Mouse (Mus musculus) spleen, postnatal 36 days (tissue): ENCODE data around the gene Gdpd5.
"Not testable (repeated sequence)": the region's sequence is repeated elsewhere in the genome, so short reads cannot be mapped to it uniquely, and the experiment has no call there.

Experiments
- DNase-seq, 2 experiments: peaks; one replicate each; pipeline ENCODE4 v3.0.0; 2022; ENCODE audit warnings: low spot score in 2 of 2, mixed read lengths in 1 of 2

Gdpd5 gene

DNA sequence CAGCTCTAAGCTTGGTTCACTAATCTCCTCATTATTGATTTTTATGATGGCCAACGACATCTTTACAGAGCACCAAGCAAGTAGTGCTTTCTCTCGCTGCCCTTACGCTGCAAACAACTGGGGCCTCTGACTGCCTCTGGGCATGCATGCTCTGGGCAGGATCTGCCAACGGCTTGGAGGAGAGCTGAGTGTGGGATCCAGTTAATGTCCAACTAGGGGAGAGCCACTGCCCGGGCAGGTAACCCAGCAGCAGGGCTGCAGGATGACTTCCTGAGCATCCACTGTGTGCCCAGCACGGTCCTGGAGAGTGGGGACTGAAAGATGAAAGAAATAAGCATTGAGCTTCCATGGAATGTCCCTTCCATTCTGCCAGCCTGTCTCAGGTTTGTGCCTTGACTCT lies 14.5 kb upstream of the Gdpd5 start:
- no peak for DNase-seq

DNA sequence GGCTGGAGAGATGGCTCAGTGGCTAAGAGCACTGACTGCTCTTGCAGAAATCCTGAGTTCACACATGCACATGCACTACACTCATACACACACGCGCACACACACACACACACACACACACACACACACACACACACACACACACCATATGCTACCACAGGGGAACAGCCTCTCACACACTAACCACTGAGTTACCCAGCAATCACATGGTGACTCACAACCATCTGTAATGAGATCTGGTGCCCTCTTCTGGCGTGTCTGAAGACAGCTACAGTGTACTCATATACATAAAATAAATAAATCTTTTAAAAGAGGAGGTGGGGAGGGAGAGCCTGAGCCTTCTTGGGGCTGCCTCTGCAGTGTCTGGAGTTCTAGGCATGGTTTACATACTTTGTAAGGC lies 6.9 kb upstream of the Gdpd5 start:
- DNase-seq = not testable (repeated sequence)

DNA sequence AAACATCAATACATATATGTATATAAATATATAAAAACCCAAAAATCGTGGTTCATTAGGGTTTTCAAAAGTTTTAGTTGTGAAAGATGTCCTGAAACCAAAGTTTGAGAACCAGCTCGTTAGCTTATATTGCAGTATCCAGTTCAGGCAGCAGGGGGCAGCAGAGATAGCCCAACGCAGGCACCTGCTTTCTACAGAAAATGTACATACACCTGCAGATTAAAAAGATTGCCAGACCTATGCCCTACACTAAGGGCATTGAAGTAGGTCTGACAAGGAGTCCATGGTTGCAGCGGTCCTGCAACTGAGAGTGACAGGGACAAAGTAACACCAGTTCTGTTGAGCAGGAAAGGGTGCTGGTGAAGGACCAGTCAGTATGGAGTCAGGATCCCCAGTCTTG lies 5.8 kb upstream of the Gdpd5 start:
- DNase-seq = peak; percentile 59 to 60

DNA sequence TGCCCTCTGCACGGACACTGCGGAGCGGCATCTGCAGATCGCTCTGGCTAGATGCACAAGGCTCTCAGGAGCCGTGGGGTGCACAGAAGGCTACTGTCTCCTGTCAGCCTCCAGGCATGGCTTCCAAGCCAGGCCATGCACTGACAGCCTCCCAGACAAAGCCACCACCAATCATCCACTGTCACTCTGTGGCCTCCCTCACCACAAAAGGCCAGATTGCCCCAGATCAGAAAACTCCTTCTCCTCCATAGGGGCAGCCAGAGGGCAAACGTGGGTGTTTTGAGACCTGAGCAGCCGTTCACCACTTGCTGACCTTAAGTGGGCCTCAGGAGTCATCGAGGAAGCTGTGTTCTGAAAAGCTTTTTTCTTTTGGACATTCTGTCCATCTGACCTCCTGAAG lies 2.3 kb upstream of the Gdpd5 start:
- DNase-seq = no peak

DNA sequence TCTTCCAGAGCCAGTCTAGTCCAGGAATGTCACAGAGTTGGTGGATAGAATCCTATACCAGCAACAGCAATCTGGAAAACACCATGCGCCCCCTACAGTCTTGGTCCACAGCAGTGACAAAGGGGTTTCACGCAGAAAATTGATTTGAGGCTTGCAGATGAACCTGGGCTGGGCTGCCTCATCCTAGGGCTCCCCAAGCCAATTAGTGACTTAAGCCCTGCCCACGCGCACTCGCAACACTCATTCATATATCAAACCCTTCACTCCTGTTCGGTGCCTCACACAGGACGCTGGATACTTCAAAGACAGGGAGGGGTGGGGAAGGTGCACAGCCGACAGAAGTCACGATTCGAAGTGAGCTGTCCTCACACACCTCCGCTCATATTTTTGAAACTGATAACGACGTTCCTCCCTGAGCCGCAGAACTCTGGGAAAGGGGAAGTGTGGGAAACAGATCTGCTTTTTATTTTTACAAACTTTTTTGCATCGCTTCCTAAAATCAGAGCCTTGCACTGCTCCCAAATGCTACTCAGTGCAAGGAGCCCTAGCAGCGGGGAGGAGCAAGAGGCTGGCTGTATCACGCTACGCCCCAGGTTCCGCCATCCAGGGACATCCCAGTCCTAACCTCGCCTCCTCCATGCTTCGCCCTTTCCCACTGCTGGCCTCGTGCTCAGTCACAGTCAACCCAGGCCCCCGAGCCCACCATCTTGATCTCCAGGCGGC lies 562 bp upstream of the Gdpd5 start:
- no peak for DNase-seq

DNA sequence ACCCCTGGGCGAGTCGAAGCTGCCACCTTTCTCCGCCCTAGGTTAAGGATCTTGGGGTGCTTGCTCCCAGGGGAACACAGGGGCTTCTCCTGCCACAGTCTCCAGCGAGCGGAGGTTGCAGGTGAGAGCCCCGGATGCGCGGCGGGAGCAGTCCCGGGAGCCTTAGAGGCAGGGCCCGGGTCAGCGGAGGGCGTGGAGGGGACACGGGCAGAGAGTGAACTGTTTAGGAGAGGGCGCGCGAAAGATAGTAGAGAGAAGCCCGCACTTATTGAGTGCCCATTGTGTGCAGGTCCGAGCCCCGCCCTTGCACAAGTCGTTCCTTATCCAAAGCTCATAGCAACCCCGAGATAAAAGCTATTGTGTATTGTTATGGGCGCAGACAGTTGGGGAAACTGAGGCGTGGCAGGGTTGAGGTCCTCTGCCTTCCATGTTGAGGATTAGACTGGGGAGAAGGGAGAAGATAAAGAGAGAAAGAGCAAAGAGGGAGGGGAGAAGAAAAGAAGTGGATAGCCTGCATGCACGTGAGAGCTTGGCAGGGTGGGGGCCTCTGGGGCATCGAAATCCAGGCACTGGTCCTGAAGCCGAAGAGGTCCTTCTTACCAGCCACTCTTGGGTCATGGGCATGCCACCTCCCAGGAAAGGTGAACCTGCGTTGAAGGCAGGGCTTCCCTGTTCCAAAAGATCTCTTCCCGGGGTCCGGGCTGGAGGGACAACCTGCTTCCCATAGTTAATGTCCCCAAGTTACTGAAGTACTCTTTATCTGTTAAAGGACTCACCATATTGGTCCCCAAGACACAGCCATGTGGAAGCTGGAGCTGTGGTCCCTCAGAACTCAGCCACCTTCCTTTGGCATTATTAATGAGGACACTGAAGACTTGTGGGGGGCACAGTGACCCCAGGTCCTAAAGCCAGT lies 1.1 kb downstream of the Gdpd5 start:
- DNase-seq = no peak

DNA sequence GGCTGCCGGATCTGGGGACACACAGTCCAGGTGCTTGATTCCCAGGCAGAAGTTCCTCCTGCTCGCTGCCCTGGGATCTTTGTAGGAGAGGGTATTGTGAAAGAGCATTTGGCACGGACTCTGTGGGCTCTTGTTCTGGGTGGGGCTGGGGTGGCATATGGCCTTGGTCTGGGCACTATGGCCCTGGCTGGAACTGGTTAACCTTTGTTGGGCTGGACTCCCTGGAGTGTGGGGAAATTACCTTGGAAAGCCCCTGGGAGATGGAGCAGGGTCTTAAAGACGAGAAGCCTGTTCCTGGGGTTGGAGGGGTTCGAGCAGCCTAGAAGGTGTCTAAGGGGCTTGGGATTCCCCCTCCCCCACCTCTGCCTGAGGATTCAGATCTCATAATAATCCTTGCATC lies 2.0 kb downstream of the Gdpd5 start:
- no peak for DNase-seq

DNA sequence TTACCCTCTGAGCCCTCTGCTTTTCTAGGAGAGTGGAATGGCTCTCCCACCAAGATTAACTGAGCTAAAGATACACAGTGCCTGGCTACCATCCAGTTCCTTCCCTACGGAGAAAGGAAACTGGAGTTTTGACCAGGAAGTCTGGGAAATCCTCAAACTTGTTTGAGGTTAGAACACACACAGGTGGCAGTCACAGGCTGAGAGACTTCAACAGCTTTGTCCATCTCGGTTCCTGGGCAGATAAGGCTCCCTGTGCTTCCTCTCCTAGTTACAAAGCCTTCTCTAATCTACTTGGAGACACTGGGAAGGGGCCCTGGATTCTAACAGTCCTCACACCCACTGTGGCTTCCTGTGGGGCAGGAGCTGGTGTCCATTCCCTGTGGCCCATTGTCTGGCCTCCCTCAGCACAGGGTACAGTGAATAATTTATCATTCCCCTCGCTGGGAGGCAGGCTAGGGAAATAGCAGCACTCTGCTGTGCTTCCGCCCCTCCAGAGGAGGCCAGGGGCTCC lies 2.9 kb downstream of the Gdpd5 start:
- no peak for DNase-seq

DNA sequence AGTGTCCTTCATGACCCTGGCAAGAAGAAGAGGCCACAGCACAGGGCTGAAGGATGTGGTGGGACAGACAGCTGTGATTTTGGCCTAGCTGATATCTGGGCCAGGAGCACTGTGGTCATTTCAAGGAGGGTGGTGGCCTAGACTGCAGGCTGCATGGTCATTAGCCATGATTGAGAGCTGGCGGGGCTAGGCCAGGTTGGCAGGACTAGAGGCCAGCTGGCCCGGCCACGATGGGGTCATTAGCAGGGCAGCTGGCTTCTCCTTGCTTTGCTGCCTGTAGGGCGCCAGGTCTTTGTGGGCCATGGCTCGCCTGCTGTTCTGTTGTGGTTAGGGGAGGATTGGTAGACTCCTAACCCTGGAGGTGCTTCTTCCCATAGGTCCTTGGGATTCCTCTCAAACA lies 4.8 kb downstream of the Gdpd5 start:
- no peak for DNase-seq

DNA sequence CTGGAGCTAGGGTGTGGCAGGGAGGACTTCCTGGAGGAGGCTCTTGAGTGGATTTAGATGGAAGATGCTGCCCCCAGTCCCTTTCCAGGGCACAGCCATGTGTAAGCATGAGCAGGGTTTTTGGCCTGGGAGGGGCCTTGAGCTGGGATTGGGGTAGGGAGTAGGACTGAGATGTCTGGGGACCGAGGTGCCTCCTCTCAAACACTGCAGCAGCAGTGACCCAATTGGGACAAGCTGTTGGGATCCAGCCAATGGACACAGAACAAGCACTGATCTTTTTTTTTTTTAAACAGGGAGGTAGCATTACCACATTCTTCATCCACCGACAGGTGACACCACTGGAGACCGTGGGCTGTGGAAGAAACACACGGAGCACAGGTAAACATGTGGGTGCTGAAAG lies 5.6 kb downstream of the Gdpd5 start:
- no peak for DNase-seq

DNA sequence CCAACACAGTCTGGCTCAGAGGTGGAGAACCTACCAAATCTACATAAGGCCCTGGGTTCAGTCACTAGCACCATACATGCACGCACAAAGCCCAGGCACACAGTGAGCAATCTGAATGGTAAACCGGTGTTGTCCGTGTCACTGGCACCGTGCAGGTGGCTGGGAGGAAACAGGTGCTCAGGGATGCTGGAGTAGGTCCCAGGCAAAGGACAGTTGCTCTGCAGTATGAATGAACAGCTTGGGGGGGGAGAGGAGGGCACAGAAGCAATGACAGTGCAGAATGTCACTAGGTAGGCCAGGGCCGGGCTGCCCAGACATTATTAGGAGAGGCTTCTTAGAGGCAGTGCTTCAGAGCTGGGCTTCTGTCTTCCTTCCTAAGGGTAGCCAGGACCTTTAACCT lies 6.1 kb downstream of the Gdpd5 start:
- no peak for DNase-seq

DNA sequence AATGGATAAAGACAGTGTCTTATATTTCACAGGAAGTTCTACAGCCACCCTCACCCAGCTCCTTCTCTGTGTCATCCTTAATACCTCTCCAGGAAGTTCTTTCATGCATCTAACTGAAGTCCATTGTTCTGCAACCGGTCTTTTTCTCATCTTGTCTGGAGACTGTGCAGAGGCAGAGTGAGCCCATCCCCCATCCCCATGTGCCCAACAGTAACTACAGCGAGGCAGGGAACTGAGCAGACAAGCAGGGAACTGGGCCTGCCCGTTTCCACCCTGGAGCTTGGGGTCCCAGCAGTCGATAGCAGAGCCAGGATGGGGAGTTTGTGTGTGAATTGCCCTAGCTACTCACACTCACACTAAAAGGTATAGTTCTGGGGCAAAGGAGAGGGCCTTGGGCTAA lies 9.3 kb downstream of the Gdpd5 start:
- no peak for DNase-seq

DNA sequence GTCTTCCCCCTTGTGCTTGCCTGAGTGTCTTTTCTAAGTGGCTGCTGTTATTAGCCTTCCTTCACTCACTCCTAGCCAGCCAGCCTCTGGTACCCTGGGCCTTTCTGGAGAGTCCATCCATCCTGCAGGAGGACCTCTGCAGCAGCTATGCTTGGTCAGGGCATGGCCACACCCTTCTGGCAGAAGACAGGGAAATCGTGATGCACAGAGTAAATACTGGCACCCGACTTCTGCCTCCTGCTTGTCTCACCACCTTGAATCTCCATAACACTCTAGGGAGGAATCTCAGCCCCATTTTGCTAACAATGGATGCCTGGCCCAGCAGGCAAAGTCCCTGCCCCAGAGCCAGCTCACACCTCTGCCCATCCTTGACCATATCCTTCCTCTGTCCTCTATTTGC lies 11.5 kb downstream of the Gdpd5 start:
- no peak for DNase-seq

DNA sequence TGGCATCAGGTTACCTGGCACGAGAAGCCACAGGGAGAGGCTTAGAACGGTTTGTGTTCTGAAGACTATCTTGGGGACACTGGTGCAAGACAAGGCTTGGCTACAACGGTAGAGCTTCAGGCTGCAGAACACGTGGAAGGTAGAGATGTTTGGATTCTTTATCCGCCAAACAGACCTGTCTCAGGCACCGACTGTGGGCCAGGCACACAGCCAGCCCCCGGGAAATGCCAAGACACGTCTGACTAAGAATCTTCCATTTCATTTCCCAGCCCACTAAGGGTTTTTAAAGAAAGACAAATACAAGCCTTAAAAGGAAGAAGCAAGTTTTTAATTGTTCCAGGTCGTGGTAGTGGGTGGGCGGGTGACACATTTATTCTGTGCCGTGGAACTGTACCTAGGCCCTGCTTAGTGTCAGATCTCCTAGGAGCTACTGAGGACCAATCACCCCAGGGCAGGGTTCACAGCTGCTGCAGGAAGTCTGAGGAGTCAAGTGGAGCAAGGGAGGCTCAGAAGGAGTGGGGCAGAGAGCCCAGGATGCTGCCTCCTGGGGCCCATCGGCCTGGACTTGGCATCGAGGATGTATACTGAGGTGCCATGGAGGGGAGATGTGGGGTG lies 12.6 kb downstream of the Gdpd5 start:
- DNase-seq = no peak

DNA sequence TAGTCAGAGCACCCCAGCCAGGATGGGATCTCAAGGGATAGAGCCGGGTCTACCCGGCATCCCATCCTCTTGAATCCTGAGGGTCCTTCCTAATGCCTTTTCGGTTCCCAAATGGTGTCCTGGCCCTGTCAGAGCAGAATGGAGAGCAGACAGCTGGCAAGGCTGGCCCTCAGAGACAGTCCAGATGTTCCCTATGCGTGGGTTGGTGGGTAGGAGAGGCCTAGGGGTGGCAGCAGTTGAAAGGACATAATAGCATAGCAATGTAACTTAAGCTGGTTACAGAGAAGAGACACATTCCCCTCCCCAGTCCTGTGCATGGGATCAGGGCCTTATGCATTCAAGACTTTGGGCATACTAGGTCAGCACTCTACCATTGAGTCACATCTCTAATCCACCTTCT lies 14.2 kb downstream of the Gdpd5 start:
- no peak for DNase-seq

DNA sequence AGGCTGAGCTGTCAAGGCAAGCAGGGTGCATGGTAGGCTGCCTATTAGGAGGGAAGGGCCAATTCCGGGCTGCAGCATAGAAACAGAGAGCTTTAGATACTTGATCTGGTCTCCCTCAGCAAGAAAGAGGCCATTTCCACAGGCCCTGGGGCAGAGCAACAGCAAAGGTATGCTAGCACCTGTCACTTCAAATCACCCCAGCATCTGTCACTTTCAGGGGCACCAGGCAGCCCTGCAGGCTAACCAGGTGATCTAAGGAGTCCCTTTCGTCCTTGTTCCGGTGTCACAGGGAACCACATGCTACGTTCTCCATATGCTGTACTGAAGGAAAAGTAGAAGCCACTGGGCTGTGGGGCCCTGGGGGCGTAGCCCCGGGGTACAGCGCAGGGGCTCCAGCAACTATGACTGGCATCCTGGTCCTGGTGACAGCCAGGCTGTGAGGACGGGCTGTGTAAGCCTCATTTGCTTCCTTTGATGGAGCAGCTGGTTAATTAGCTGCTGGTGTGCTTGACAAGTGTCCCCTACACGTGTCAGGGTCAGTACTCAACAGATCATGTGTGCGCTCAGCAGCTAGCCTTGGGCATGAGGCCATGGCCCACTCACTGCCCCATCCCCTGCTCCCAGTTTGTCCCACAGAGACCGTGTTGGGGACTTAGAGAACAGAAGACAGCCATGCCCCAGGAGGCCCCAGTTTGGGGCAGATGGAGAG lies 14.8 kb downstream of the Gdpd5 start:
- no peak for DNase-seq

DNA sequence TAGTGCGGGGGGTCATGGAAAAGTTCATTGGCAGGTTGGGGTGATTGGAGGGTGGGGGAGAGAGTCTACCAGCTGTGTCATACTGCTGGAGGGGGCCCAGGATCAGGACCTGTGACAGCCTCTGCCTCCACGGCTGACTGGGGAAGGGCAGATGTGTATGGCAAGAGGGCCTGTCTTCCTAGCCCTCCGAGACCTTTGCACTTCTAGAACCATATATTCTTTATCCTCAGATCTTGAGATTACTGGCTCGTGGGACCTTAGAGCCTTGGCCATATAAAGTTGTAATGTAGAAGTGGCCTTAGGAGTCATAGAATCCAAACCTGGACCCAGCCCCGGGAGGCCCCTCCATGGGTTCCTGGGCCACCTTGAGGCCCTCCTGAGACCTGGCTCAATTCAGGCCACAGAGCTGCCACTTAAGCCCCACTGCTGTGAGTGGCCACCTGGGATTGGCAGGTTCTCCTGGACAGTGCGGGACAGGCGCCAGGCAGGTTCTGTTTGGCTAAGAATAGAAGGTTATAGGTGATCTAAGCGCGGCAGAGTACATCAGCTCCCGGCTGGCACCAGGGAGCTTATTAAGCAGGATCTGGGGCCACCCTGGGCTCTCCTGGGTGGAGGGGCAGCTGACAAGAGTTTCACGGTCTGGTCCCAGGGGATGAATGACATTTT lies 15.9 kb downstream of the Gdpd5 start:
- no peak for DNase-seq

DNA sequence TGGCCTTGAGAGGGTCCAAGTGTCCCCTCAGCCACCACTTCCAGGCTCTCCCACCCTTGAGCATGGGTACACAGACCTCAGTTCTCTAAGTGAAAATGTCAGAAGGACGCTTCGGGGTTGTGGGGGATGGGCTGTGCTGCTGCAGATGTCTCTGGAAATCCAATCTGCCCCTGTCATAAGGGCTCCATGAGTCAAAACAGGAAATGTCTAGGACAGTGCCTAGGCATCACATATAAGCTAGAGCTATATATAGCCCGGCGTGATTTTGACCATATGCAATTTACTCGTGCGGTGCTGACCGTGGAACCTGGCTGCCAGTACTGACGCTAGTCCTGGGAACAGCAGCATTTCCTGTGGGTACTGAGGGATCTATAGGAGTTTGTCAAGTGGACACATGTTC lies 20.2 kb downstream of the Gdpd5 start:
- DNase-seq = no peak

DNA sequence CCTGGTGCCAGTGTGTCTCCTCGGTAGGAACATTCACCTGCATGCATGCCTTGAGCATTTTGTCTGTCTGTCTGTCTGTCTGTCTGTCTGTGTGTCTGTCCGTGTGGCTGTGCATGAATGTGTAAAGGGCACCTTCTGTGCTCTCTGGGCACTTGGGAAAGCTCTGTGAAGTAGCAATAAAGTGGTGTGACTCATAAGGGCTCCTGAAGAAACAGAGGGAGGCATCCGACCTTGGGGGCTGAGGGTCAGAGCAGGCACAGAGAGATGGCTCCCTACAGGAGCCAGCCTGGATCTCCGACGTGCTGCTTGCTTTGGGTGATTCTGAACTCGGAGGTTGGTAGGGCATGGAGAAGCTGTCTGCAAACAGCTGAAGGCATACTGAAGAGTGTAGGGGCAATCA lies 21.3 kb downstream of the Gdpd5 start:
- DNase-seq = no peak

DNA sequence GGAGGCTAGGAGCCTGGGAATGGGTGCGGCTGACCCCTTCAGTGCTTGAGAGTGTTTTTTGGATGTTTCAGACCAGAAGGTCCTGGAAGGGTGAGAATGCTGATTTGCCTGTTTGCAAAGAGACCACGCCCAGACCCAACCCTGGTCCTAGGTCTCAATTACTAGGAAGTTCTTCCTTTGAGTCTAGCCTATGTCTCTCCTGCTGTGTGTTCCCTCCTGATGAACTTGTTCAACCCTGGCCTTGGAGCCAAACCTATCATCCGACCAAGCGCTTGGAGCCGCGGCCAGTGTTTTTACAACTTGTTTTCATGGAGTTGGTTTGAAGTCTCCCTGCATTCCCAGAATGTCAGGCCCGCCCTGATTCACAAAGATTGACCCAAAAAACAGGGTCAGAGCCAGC lies 22.0 kb downstream of the Gdpd5 start:
- no peak for DNase-seq

DNA sequence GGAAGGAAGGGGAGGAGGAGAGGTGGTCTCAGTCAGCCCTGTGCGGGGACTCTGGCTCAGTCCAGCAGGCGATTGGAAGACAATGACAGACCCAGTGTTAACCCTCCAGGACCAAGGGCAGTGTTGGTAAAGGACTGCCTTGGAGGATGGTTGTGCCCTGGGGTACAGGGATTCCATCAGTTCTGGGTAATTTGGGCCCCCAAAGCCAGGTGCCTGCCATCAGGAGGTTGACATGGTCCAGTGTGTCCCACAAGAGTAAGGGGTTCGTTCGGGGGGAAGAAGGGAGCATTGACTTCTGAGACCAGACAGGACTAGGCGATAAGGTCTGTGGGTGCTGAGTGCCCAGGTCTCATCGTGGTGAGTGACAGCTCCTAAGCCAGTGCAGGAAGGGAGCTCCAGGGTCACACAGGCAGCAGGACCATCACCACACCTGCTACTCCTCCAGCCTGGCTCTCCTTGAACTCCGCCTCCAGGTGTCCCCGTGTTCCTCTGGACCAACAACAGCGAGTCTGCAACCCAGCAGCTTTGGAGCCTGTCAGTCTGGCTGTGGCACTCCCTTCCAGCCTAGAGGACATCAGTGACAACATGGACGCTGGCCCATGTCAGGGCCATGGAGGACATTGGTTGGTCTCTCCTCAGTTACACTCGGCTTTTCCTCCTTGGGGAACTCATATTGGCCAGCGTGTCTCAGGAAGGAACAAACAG lies 23.0 kb downstream of the Gdpd5 start:
- DNase-seq = no peak
